Mouse (Mus musculus): ENCODE measurements around the gene Hoxb13. TPM values are rescaled to one million over a fixed set of nuclear protein-coding genes. Genes with fewer than 3 reads are reported as not detected.

Gene Hoxb13
- polyA plus RNA-seq, 2 experiments: not detected

DNA sequence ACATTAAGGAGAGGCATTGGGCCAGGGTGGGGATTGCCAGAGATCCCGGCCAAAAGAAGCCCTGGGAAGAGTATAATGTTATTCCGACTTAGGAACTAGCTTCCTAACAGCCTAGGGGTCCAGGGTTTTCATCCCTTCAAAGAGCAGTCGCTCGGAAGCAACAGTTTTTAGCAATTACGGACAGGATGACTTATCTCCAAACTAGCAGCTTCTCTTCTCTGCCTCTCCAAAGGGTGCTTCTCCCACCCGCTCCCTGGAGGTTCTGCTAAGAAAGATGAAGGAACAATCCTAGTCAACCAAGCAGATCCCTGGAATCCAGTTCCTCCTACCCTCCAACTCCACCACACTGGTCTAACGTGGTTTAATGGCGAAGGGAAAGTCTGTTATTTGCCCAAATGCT lies 15.8 kb upstream of the Hoxb13 start:
- peaks cover 97% of the 10 kb centered on the region for H3K27me3 ChIP-seq (ENCODE audit: control insufficient read depth, insufficient read depth, low read length)
- H3K27ac ChIP-seq (replicated peaks; ENCODE audit: low read depth, low read length): no peak overlapping the region
- DNase-seq (ENCODE audit: low spot score): no peak
- WGBS: 2% methylated on average over 8 of the region's 8 CpGs
- no peaks in the 10 kb centered on the region for H3K4me1 ChIP-seq (ENCODE audit: control insufficient read depth, insufficient read depth, low read length)
- no peak for TF ChIP-seq POLR2A (IDR thresholded peaks at IDR 0.05; ENCODE audit: borderline replicate concordance, extremely low read depth, insufficient read depth, insufficient read length)
- no peak overlapping the region for H3K4me3 ChIP-seq (replicated peaks; ENCODE audit: low read length)
- H3K9ac ChIP-seq (ENCODE audit: low read depth, low read length, severe bottlenecking): no peak overlapping the region
- H3K36me3 ChIP-seq (ENCODE audit: control insufficient read depth, insufficient read depth, low read length): no peaks in the 10 kb centered on the region
- ATAC-seq (ENCODE audit: low FRiP score, low read depth): no peak
- 0 out of 2 replicates have a peak, but pooled peaks cover 2% of the 10 kb centered on the region for H3K9me3 ChIP-seq (ENCODE audit: control insufficient read depth, low read length)
- no peak overlapping the region for H3K4me2 ChIP-seq (replicated peaks; ENCODE audit: low read depth, low read length, severe bottlenecking)

DNA sequence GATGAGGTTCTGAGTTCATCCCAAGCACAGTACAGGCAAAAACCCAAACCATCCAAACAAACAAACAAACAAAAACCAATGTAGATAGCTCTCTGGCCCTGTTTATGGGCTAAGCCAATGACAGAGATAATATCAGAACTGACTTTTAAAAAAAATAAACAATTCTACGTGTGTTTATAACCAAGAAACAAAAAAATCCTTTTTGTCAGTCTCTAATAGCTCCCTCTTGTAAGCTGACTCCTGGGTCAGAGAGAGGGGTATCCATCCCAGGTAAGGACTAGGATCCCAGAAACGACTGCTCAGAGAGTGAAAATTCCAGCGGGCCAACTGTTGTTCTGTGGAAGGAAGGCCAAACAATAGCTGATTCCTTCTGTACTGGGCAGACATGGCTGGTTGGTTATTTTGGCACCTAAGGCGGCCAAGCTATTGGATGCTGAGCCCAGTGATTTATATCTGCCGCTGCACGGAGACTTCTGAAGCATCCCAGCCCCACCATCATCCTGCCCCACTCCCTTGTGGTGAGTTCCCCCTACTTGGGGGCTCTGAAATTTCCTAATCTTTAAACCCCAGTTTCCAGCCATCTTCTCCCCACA lies 15.1 kb upstream of the Hoxb13 start:
- ATAC-seq (ENCODE audit: low FRiP score, low read depth) (no peak), DNase-seq (ENCODE audit: low spot score) (no peak)
- 0 out of 2 replicates have a peak, but pooled peaks cover 2% of the 10 kb centered on the region for H3K9me3 ChIP-seq (ENCODE audit: control insufficient read depth, low read length)
- WGBS: under 1% methylated on average over 6 of the region's 6 CpGs
- H3K36me3 ChIP-seq (ENCODE audit: control insufficient read depth, insufficient read depth, low read length): no peaks in the 10 kb centered on the region
- no peak overlapping the region for H3K4me2 ChIP-seq (replicated peaks; ENCODE audit: low read depth, low read length, severe bottlenecking)
- H3K4me1 ChIP-seq (ENCODE audit: control insufficient read depth, insufficient read depth, low read length): no peaks in the 10 kb centered on the region
- H3K4me3 ChIP-seq (replicated peaks; ENCODE audit: low read length): no peak overlapping the region
- no peak overlapping the region for H3K9ac ChIP-seq (ENCODE audit: low read depth, low read length, severe bottlenecking)
- H3K27me3 ChIP-seq (ENCODE audit: control insufficient read depth, insufficient read depth, low read length): peaks cover 97% of the 10 kb centered on the region
- no peak for TF ChIP-seq POLR2A (IDR thresholded peaks at IDR 0.05; ENCODE audit: borderline replicate concordance, extremely low read depth, insufficient read depth, insufficient read length)
- no peak overlapping the region for H3K27ac ChIP-seq (replicated peaks; ENCODE audit: low read depth, low read length)

DNA sequence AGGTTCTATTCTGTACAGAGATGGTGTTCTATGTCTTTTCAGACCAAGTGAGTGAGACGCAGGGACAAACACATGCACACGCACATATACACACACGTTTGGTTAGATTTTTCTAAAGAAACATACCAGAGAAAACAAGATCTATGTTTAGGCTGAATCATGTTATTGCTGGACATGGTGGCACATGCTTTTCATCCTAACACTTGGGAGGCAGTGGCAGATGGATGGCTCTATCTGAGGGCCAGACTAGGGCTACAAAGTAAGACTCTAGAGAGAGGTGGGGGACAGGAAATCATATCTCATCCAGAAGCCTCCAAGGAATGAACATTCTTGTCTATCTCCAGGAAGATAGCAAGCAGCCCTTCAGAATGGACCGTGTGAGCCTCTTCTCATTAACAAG lies 13.1 kb upstream of the Hoxb13 start:
- H3K36me3 ChIP-seq (ENCODE audit: control insufficient read depth, insufficient read depth, low read length): no peaks in the 10 kb centered on the region
- ATAC-seq (ENCODE audit: low FRiP score, low read depth): no peak

DNA sequence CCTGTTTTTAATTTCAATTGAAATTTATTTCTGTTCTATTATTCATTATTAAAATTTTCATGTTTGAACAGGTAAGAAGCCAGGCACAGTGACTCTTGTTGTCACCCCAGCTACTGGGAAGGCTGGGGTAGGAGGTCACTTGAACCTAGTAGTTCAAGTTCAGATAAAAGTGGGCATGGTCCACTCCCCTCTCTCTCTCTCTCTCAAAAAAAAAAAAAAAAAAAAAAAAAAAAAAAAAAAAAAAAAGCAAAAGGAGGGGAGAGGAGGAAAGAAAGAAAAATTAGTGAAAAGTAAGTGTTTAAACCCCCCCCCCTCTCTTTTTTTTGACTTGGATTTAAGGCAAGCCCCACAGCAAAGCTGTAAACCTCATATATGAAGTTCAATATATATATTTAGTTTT lies 9.9 kb upstream of the Hoxb13 start:
- Histone ChIP-seq H3K9me3 (ENCODE audit: control insufficient read depth, low read length) (0 out of 2 replicates have a peak, but pooled peaks cover 2% of the 10 kb centered on the region), H3K4me1 (ENCODE audit: control insufficient read depth, insufficient read depth, low read length) (no peaks in the 10 kb centered on the region), H3K36me3 (ENCODE audit: control insufficient read depth, insufficient read depth, low read length) (no peaks in the 10 kb centered on the region), H3K4me2 (replicated peaks; ENCODE audit: low read depth, low read length, severe bottlenecking) (no peak overlapping the region), H3K9ac (ENCODE audit: low read depth, low read length, severe bottlenecking) (no peak overlapping the region), H3K27me3 (ENCODE audit: control insufficient read depth, insufficient read depth, low read length) (peaks cover 98% of the 10 kb centered on the region), H3K4me3 (replicated peaks; ENCODE audit: low read length) (no peak overlapping the region), H3K27ac (replicated peaks; ENCODE audit: low read depth, low read length) (no peak overlapping the region)
- no peak for DNase-seq (ENCODE audit: low spot score)
- ATAC-seq (ENCODE audit: low FRiP score, low read depth): no peak
- no peak for TF ChIP-seq POLR2A (IDR thresholded peaks at IDR 0.05; ENCODE audit: borderline replicate concordance, extremely low read depth, insufficient read depth, insufficient read length)

More for the DNA sequence above, 13.1 kb upstream of the Hoxb13 start:
- Histone ChIP-seq H3K27me3 (ENCODE audit: control insufficient read depth, insufficient read depth, low read length) (peaks cover 97% of the 10 kb centered on the region), H3K9ac (ENCODE audit: low read depth, low read length, severe bottlenecking) (no peak overlapping the region), H3K4me2 (replicated peaks; ENCODE audit: low read depth, low read length, severe bottlenecking) (no peak overlapping the region), H3K9me3 (ENCODE audit: control insufficient read depth, low read length) (0 out of 2 replicates have a peak, but pooled peaks cover 2% of the 10 kb centered on the region), H3K4me3 (replicated peaks; ENCODE audit: low read length) (no peak overlapping the region), H3K4me1 (ENCODE audit: control insufficient read depth, insufficient read depth, low read length) (no peaks in the 10 kb centered on the region), H3K27ac (replicated peaks; ENCODE audit: low read depth, low read length) (no peak overlapping the region)
- no peak for TF ChIP-seq POLR2A (IDR thresholded peaks at IDR 0.05; ENCODE audit: borderline replicate concordance, extremely low read depth, insufficient read depth, insufficient read length)
- no peak for DNase-seq (ENCODE audit: low spot score)
- 17% methylated on average over 4 of the region's 4 CpGs for WGBS

DNA sequence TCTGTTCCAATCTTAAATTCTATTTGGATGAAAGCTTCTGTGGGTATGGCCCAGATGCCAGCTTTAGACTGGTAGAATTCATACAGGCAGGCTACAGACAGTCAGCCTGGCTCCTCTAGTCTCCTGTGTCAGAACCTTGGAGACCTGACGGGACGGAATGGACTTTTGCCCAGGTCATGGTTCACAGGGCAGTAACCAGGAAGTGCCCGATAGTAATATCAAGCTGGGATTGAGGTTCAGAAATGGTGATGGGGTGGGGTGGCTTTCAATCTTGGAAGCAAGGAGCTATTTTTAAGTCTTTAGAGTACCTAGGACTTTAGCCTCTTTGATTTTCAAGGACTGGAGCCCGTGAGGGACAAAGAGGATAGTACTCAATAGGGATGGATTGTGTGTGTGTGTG lies 6.8 kb upstream of the Hoxb13 start:
- Histone ChIP-seq H3K36me3 (ENCODE audit: control insufficient read depth, insufficient read depth, low read length) (no peaks in the 10 kb centered on the region), H3K27ac (replicated peaks; ENCODE audit: low read depth, low read length) (no peak overlapping the region), H3K4me3 (replicated peaks; ENCODE audit: low read length) (no peak overlapping the region), H3K9ac (ENCODE audit: low read depth, low read length, severe bottlenecking) (no peak overlapping the region), H3K4me2 (replicated peaks; ENCODE audit: low read depth, low read length, severe bottlenecking) (no peak overlapping the region), H3K9me3 (ENCODE audit: control insufficient read depth, low read length) (0 out of 2 replicates have a peak, but pooled peaks cover 2% of the 10 kb centered on the region), H3K27me3 (ENCODE audit: control insufficient read depth, insufficient read depth, low read length) (peaks cover 97% of the 10 kb centered on the region), H3K4me1 (ENCODE audit: control insufficient read depth, insufficient read depth, low read length) (no peaks in the 10 kb centered on the region)
- DNase-seq (ENCODE audit: low spot score) (no peak), ATAC-seq (ENCODE audit: low FRiP score, low read depth) (no peak)
- WGBS: 12% methylated on average over 4 of the region's 4 CpGs
- TF ChIP-seq POLR2A (IDR thresholded peaks at IDR 0.05; ENCODE audit: borderline replicate concordance, extremely low read depth, insufficient read depth, insufficient read length): no peak
